Mouse (Mus musculus): Measurements from ENCODE around the gene Ldlrad3. TPM values are rescaled to one million over a fixed set of nuclear protein-coding genes. Genes with fewer than 3 reads are reported as not detected.
A peak's percentile ranks its signal among the peaks of the same experiment; 100 is the strongest.

Gene Ldlrad3
- polyA plus RNA-seq, 1 experiment from 2014 or later = 20.4 TPM

- Histone ChIP-seq H3K4me1 (replicated peaks; ENCODE audit: insufficient read depth, low read length) (no peaks in the 10 kb centered on the region), H3K9me3 (replicated peaks; ENCODE audit: low read length) (no peaks in the 10 kb centered on the region), H3K9ac (ENCODE audit: low read depth, low read length) (no peak overlapping the region), H3K4me2 (ENCODE audit: low read length) (no peak overlapping the region), H3K27me3 (ENCODE audit: insufficient read depth, low read length) (no peaks in the 10 kb centered on the region), H3K27ac (no peak overlapping the region), H3K36me3 (ENCODE audit: insufficient read depth, low read length) (0 out of 2 replicates have a peak, but pooled peaks cover 2% of the 10 kb centered on the region), H3K4me3 (replicated peaks; ENCODE audit: low read depth, low read length) (no peak overlapping the region)
- no peak for DNase-seq (ENCODE audit: low spot score)
- TF ChIP-seq CTCF (IDR thresholded peaks at IDR 0.05; ENCODE audit: low read depth) = no peak
- no peak for ATAC-seq (replicated peaks; ENCODE audit: low FRiP score, low read depth)
Observed at GRCm38 (mm10) chr2:102082782-102083181, 103.4 kb downstream of the Ldlrad3 start.

- DNase-seq (ENCODE audit: low spot score) = peak; percentile 61
- no peaks in the 10 kb centered on the region for H3K27me3 ChIP-seq (ENCODE audit: insufficient read depth, low read length)
- H3K4me1 ChIP-seq (replicated peaks; ENCODE audit: insufficient read depth, low read length) = no peaks in the 10 kb centered on the region
- WGBS = 52% methylated on average over 4 of the region's 4 CpGs
- H3K4me3 ChIP-seq (replicated peaks; ENCODE audit: low read depth, low read length) = no peak overlapping the region
- no peaks in the 10 kb centered on the region for H3K36me3 ChIP-seq (ENCODE audit: insufficient read depth, low read length)
- TF ChIP-seq CTCF (IDR thresholded peaks at IDR 0.05; ENCODE audit: low read depth) = peak; percentile 82
- no peak overlapping the region for H3K4me2 ChIP-seq (ENCODE audit: low read length)
- no peaks in the 10 kb centered on the region for H3K9me3 ChIP-seq (replicated peaks; ENCODE audit: low read length)
- H3K27ac ChIP-seq = no peak overlapping the region
- H3K9ac ChIP-seq (ENCODE audit: low read depth, low read length) = no peak overlapping the region
- no peak for ATAC-seq (replicated peaks; ENCODE audit: low FRiP score, low read depth)
Observed at GRCm38 (mm10) chr2:102077554-102077953, 108.6 kb downstream of the Ldlrad3 start.

- no peak overlapping the region for H3K9ac ChIP-seq (ENCODE audit: low read depth, low read length)
- no peak overlapping the region for H3K27ac ChIP-seq
- no peaks in the 10 kb centered on the region for H3K27me3 ChIP-seq (ENCODE audit: insufficient read depth, low read length)
- H3K4me2 ChIP-seq (ENCODE audit: low read length) = no peak overlapping the region
- H3K36me3 ChIP-seq (ENCODE audit: insufficient read depth, low read length) = no peaks in the 10 kb centered on the region
- ATAC-seq (replicated peaks; ENCODE audit: low FRiP score, low read depth) (no peak), DNase-seq (ENCODE audit: low spot score) (no peak)
- H3K4me1 ChIP-seq (replicated peaks; ENCODE audit: insufficient read depth, low read length) = no peaks in the 10 kb centered on the region
- H3K9me3 ChIP-seq (replicated peaks; ENCODE audit: low read length) = no peaks in the 10 kb centered on the region
- no peak overlapping the region for H3K4me3 ChIP-seq (replicated peaks; ENCODE audit: low read depth, low read length)
- 90% methylated on average over 6 of the region's 6 CpGs for WGBS
- TF ChIP-seq CTCF (IDR thresholded peaks at IDR 0.05; ENCODE audit: low read depth) = no peak
Observed at GRCm38 (mm10) chr2:102076237-102076636, 109.9 kb downstream of the Ldlrad3 start.

GRCm38 (mm10) chr2:102073266-102074037 lies 112.7 kb downstream of the Ldlrad3 start:
- Histone ChIP-seq H3K9ac (ENCODE audit: low read depth, low read length) (no peak overlapping the region), H3K4me2 (ENCODE audit: low read length) (no peak overlapping the region), H3K9me3 (replicated peaks; ENCODE audit: low read length) (no peaks in the 10 kb centered on the region), H3K27ac (no peak overlapping the region), H3K36me3 (ENCODE audit: insufficient read depth, low read length) (no peaks in the 10 kb centered on the region), H3K4me3 (replicated peaks; ENCODE audit: low read depth, low read length) (no peak overlapping the region), H3K27me3 (ENCODE audit: insufficient read depth, low read length) (no peaks in the 10 kb centered on the region), H3K4me1 (replicated peaks; ENCODE audit: insufficient read depth, low read length) (no peaks in the 10 kb centered on the region)
- TF ChIP-seq CTCF (IDR thresholded peaks at IDR 0.05; ENCODE audit: low read depth) = no peak
- 91% methylated on average over 6 of the region's 6 CpGs for WGBS
- DNase-seq (ENCODE audit: low spot score) (no peak), ATAC-seq (replicated peaks; ENCODE audit: low FRiP score, low read depth) (no peak)

DNA sequence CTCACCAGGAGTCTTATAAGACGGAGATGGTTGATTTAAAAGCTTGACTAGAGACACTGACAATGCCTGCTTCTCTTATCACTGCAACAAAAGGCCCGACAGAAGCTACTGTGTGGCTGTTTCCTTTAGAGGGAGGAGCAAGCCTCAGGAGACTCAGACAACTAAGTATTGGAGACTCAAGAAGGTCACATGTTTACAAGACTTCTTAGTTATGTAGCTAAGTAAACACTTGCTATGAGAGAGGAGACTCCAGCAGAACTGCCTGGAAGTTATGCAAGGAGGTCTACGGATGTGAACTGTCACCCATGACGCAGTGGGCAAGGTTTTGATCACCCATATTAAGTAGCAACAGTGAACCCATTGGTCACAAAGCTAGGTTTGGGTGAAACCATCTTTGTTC lies 113.3 kb downstream of the Ldlrad3 start:
- 74% methylated on average over 4 of the region's 4 CpGs for WGBS
- TF ChIP-seq CTCF (IDR thresholded peaks at IDR 0.05; ENCODE audit: low read depth) = no peak
- Histone ChIP-seq H3K4me2 (ENCODE audit: low read length) (no peak overlapping the region), H3K9me3 (replicated peaks; ENCODE audit: low read length) (no peaks in the 10 kb centered on the region), H3K27me3 (ENCODE audit: insufficient read depth, low read length) (no peaks in the 10 kb centered on the region), H3K4me1 (replicated peaks; ENCODE audit: insufficient read depth, low read length) (no peaks in the 10 kb centered on the region), H3K27ac (no peak overlapping the region), H3K9ac (ENCODE audit: low read depth, low read length) (no peak overlapping the region), H3K36me3 (ENCODE audit: insufficient read depth, low read length) (no peaks in the 10 kb centered on the region), H3K4me3 (replicated peaks; ENCODE audit: low read depth, low read length) (no peak overlapping the region)
- no peak for DNase-seq (ENCODE audit: low spot score)
- no peak for ATAC-seq (replicated peaks; ENCODE audit: low FRiP score, low read depth)

GRCm38 (mm10) chr2:102071022-102071717 lies 115.0 kb downstream of the Ldlrad3 start:
- no peaks in the 10 kb centered on the region for H3K36me3 ChIP-seq (ENCODE audit: insufficient read depth, low read length)
- 89% methylated on average over 10 of the region's 10 CpGs for WGBS
- H3K4me2 ChIP-seq (ENCODE audit: low read length) = no peak overlapping the region
- H3K4me1 ChIP-seq (replicated peaks; ENCODE audit: insufficient read depth, low read length) = no peaks in the 10 kb centered on the region
- H3K9ac ChIP-seq (ENCODE audit: low read depth, low read length) = no peak overlapping the region
- no peak for TF ChIP-seq CTCF (IDR thresholded peaks at IDR 0.05; ENCODE audit: low read depth)
- DNase-seq (ENCODE audit: low spot score) (no peak), ATAC-seq (replicated peaks; ENCODE audit: low FRiP score, low read depth) (no peak)
- H3K4me3 ChIP-seq (replicated peaks; ENCODE audit: low read depth, low read length) = no peak overlapping the region
- no peak overlapping the region for H3K27ac ChIP-seq
- no peaks in the 10 kb centered on the region for H3K9me3 ChIP-seq (replicated peaks; ENCODE audit: low read length)
- no peaks in the 10 kb centered on the region for H3K27me3 ChIP-seq (ENCODE audit: insufficient read depth, low read length)
